Mouse (Mus musculus) frontal cortex, adult (tissue): ENCODE measurements at regions not wholly inside any gene's neighbourhood (a gene's known extent, or its start where the extent isn't known, plus 50 kb on each side); places are given as distances from the start of the nearest gene placed in this dataset.

Source experiments
- ATAC-seq: cut with Nextera tagmentation; 2 replicates; pipeline ENCODE4 v1.9.2; 2017; ENCODE audit warnings: mild to moderate bottlenecking, moderate library complexity, mixed read lengths; ENCODE audit not compliant: low TSS enrichment

DNA sequence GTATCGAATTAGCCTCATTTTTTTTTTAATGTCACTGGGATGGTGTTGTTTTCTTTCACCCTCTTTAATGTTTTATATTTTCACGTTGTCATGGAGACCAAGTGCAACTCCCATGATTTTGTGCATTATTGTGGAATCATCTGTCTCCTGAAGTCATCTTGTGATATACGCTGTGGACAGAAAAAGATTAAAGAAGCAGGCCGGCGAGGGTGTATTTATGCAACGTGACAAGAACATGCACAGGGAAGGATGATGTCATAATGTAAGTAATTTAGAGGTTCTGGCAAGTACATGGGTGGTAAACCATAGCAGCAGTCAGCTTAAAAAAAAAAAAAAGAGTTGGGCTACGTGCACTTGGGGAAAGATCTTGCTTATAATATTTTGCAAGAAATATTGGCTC lies 674.7 kb upstream of the Sox9 start:
- ATAC-seq = peak; percentile 94

DNA sequence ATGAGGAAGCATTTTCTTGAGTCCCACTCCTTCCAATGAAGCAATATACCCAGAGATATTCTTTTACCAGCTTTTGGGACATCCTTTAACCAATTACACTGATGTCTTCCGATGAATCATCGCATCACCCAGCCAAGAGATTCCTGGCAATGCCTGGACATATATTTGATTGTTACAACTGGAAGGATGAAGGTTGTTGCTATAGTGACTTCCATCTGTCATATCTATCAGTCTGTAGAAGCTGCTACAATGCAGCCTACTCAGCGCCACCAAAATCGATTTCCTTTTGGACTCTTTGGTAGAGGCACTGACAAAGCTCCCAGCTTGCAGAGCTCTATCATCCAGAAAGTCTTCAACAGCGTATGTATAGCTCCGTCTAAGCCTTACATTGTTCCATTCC lies 661.0 kb upstream of the Sox9 start:
- ATAC-seq = peak; percentile 76

DNA sequence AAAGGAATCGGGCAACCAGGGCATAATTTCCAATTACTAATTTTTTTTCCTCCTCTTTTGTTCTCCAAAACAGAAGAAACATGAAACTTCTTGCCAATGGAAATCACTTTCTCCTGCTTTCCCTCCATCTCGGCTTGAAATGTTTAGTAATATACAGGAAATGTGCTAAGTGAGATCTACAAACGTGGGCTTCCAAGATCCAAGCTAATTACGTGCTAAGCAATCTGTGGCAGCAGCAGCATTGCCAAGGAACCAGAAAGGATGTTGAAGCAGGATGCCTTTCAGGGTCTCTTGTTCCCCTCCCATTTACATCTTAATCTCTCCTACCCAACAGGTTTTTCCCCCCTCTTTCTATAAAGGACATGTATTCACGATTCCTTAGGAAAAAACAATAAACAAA lies 660.2 kb upstream of the Sox9 start:
- peak; percentile 57; the same call in 1 of the 2 replicates for ATAC-seq

DNA sequence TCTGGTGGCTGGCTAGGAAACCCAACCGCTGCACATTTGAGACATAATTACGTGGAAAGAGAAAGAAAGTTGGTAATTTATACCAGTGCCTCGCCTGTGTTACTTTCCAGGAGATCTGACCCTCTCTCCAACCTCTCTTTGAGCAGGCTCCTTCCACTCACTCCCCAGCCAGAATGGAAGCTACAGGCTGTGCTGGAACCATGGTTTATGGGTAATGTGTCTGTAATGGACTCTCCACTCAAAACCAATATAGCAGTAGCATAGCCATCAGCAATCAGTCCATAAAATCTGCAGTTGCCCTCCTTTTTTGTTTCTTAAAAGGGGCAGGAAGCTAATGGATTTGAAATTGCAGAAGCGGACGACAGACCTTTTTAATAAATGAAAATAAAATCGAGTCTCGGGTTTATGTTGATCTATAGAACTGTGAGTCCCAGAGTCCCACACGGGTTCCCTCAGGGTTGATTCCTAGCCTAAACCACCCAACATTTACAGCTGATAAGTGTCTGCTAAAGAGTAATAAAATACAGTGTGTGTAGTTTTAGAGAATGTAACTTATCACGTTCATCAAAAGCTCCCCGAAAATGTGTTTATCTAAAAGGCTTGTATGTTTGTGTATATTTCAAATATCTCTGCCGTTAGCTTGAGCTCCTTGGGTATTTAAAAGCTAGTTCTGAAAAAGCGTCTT lies 656.6 kb upstream of the Sox9 start:
- ATAC-seq = no peak

DNA sequence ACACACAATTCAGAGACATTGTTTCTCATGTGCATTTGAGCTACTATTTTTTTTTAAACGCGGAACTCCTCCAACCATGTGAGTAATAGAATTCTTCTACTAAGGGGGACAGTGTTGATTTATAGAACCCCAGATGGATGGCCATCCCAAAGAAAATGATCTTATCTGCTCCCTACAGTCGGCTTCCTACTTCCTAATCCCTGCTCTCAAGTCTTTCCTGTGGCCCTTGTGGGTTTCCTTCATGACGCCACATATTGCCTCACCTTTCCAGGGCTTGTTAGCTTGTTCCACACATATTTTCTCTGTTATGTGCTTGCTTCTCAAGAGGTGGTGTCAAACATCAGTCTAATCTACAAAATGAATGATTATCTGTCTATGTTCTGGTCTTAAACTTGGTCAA lies 651.9 kb upstream of the Sox9 start:
- ATAC-seq = no peak

DNA sequence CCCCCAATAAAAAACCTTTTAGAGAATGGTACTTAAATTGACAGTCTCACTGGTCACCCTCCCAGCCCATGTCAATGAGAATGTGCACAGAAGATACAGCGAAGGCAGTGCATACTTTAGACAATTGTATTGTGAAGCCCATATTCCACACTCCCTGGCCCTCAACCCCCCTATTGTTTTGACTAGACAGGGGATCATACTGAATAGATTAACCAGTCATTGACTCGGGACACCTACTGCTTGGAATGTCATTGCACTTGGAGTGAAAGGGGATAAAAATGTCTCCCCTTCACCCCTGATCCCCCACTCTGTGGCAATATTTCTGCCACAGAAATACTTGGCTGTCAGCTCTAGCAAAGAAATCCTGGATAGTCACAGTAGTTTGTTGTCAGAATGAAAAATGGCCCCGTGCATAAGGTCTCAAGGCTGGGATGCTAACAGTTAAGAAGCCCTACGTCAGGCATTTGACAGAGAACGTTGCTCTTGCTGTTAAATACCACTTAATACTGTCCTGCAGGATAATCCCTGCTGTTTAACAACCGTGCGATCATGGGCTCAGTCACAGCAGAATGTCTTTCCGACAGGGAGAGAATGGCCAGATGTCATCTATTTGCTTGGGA lies 644.5 kb upstream of the Sox9 start:
- ATAC-seq = no peak

DNA sequence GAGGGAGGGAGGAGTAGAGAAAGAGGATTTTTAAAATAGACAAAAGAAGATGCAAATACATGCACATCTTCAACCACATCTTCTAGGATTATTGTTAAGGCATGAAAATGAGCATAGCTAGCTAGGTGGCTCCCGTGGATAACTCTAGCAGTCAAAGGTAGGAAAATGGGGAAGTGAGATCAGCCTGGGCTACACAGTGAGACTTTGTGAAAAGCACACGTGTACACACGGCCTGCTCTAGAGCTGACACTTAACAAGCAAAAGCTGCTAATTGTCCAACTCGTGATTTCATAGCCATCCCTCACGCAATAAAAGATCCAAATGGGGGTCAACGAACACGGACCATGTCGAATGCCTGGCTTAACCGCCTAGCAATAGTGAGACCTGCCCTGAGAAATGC lies 642.0 kb upstream of the Sox9 start:
- no peak; the same call in 1 of the 2 replicates for ATAC-seq

DNA sequence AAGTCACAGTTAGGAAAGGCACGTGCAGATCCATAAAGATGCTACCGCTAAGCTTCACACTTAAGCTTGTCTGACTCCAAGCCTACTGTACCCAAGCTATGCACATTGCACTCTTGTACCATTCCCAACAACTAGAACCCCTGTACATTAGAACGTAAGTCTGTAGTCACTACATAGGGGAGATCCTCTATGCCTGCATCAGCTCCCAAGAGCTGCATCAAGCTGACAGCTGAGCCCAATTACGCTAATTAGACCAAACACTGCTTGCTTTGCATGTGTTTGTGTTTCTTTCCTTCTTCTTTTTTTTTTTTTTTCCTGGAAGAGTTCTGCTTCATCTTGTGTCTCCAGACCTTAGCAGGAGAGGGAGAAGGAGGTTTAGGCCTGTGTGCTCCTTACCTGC lies 641.5 kb upstream of the Sox9 start:
- no peak for ATAC-seq

DNA sequence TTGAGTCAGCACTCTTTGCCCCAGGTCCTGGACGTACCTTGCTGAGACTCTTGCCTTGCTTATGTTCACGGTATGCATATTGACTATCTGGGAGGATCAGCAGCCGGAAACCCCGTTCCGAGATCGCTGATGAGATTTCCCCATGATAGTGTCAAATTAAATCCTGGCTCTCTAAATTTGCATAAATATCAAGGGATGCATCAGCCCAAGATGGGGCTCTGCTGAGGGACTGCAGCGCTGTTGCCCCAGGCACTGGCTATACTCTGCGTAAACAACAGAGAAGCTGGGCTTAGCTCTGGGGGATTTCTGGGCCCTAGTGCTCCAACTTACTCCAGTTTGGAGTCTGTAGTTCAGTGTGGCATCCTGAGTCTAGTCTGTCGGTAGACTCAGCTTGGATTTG lies 641.1 kb upstream of the Sox9 start:
- no peak for ATAC-seq

DNA sequence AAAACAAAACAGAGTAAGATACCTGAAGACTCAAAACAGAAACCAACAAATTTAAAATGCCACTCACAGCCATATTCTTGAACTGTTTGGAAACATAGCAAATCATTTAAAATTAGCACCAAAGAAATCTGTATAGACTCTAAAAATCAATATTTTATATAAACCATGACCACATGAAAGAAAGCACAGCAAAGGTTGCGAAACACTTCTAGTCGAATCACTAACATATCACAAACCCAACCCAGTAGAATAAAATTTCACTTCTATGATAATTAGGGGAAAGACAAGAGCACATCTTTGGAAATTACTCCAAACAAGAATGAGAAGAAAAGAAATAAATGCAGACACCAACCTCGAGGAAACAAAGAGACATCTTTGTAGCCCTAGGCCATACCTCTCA lies 630.0 kb upstream of the Sox9 start:
- no peak for ATAC-seq

DNA sequence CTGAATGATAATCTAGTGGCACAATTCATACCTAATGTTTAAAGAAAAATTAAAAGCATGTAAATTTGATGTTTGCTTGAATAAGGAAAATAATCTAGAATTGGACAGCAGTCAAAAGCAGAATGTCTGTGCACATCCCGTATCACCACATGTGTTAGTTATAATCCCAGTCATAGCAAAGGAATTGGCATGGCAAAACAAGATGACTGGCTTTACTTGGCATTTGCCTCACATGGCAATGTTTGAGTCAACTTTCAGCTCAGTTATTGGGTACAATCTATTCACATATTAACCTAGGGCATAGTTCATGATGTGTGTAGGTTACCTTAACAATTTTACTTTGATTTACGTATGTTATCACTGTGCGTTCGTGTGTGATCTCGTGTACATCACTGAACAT lies 628.8 kb upstream of the Sox9 start:
- ATAC-seq = no peak

DNA sequence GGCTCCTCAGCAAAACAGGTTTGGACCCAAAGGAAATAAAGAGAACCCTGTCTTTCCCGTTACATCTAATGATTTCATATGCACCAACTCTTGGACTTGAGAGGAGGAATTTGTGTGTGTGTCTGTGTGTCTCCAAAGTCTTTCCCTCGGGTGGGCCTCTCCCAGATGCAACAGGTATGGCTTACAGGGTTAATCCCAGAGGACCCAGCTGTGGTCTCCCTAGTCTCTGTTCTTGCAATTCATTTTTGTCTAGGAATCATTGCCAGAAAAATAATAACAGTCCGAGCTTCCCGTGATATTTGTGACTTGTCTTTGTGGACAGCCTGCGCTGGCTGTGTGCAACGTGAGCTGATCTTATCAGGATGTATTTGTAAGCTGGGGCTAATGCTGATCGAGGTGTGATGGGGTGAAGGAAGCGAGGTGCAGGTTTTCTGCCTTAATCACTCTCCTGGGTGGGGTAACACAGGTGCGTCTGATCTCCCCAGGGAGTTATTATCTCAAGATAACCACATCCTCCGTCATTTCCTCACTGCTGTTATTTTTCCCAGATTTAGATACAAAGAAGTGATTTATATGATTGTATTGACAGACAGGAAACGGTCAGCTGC lies 627.2 kb upstream of the Sox9 start:
- no peak for ATAC-seq

DNA sequence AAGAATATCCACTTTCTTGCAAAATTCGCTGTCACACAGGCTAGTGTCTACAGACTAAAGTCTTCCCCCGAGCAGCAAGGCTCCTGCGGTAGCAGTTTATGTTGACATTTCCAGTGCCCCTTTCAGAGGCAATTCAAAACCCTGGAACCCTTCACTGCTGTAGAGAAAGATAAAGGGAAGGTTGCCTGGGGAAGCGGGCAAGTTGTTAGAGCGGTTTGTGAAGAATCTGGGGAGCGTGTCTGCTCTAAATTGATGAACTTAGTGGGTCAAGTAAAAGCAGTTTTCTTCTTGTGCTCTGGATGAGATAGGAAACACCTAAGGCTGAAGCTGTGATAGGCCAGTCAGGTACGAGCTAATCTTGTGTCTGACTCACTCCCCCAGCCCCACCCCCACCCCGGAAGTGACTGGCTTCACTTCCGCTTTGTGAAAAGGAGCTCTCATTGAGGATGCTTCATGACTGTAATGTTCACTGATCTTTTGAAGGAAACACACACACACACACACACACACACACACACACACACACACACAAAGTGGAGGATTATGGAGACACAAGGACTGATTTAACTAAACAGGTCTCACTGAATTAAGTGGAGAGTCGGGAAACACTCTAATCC lies 626.6 kb upstream of the Sox9 start:
- ATAC-seq = no peak

DNA sequence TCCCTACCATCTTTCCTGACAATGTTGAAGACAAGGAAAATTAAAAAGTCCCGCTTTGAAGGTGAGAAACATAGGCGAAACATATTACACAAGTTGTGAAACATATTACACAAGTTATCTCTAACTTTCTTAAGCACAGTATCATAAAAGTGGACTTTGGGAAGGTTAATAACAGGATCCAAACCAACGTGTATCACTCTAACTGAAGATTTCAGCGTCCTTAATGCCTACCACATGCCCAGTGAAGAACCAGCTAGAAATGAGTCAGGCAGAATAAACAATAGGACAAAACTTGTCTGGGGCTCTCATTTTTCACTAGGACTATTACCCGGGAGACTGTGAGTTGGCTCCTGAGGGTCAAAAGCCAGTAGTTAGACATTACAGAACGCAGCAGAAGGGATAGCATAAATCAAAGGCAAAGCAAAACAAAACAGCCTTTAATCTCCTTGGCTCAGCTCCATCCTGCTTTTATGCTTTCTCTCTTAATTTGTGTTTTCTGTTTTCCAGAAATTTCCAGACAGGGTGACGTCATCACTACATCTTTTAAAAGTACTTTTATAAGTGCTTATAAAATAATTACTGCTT lies 618.3 kb upstream of the Sox9 start:
- no peak for ATAC-seq

DNA sequence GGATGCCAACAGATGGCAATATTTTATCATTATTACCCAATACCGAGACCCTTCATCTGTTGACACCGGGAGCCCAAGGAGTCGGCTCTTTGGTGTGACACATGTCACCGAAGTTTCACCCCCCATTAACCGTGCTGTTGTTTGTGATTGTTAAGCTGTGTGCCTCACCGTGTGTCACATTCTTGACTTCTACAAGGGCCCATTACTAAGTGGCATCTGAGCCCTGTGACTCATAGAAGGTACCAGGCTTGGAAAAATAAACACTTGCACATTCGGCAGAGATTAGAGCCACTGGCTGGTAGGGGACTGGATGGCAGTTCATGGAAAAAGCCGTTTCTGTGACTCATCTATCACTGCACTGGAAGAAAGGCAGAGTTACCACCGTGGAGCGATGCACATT lies 608.4 kb upstream of the Sox9 start:
- ATAC-seq = no peak

DNA sequence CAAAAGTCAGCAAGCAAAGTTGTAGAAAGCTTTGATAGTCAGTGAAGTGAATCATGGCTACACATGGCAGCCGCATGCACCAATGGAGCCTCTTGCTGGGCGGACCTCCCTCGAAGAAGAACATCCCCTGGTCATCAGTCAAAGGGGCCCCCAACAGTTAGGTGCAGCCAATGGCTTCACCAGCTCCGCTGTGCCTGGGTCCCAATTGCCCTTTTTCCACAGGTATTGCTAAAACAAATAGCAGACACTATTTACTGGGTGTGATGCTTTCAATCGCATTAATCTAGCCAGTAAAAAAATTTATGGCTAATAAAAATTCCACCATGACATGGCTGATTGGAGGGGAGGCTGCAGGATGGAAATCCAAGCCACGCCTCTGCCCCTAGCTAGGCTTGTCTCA lies 606.7 kb upstream of the Sox9 start:
- no peak for ATAC-seq

DNA sequence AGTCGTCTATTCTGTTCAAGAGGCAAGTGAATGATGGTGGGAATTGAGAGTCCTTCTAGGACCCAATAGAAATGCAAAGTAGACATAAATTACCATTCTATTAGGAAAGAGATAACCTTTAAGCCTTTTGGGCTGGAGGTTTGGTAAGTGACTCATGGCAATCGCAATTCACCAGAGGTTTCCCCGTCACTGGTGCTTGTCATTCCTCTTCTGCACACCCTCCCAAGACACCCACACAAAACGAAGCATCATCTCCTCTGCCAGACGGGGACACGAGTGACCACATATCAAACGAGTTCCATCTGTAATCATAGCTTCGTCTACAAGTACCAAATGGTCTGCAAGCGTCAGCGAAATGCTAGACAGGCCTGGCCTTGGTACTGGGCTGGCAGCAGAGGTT lies 601.4 kb upstream of the Sox9 start:
- no peak; the same call in 1 of the 2 replicates for ATAC-seq

DNA sequence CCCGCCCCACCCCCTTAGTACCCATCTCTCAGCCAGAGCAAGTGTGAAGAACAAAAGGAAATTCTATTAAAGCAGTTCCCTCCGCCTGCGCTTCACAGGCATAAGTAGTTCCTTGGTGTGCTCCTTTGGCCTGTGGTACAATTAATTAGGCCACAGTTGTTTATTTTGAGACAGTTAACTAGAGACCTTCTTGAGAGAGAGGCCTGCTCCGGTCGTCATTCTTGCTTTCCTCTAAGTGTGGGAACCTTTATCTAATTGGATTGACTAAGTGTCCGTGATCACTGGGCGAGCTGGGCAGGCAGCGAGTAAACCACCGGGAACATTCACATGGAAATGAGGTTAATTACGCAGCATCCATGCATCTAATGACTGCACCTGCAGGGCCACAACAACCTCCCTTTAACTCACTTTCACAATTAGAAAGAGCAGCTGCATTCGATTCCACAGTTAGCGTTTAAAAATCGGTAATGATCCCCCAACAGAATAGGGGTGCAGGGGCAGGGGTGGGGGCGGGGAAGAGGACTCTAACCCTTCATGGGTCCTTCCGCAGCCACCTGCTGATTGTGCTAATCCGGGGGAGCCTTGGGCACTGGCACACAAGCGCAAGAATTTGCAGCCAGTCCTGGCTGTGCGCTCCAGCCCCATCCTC lies 584.3 kb upstream of the Sox9 start:
- ATAC-seq = no peak

DNA sequence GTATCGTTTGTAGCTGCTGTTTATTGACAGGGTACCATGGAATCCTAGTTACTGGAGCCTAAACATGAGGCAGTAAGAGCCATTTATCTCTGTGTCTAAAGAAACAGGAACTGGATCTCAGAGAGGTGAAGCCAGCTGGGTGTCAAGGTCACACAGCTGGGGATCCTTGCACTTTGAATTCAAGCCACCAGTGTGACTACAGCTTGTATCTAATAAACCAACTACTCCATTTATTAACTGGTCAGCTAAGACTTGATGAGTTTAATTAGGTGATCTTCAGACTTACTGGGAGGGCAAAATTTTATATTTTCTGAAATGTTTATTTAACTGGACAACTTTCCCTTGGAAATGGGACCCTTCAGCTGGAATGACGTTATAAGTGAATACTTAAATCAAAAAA lies 577.5 kb upstream of the Sox9 start:
- ATAC-seq = no peak

DNA sequence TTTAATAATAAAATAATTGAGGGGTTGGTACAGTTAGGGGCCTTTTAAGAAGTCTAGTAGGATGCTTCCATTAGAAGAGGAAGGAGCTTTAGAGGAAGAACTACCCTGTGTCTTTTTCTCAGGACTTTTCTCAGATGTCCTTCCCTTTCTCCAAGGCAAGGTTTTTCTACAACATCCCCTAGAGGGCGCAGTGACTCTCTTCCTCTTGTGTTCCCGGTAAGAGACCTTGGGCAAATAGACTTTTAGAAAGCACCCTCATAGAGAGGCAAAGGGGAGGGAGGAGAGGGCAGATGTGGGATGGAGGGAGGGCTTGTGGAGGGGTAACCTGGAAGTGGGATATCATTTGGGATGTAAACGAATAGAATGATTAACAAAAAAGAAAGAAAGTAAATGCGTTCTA lies 572.6 kb upstream of the Sox9 start:
- ATAC-seq = peak; percentile 90

DNA sequence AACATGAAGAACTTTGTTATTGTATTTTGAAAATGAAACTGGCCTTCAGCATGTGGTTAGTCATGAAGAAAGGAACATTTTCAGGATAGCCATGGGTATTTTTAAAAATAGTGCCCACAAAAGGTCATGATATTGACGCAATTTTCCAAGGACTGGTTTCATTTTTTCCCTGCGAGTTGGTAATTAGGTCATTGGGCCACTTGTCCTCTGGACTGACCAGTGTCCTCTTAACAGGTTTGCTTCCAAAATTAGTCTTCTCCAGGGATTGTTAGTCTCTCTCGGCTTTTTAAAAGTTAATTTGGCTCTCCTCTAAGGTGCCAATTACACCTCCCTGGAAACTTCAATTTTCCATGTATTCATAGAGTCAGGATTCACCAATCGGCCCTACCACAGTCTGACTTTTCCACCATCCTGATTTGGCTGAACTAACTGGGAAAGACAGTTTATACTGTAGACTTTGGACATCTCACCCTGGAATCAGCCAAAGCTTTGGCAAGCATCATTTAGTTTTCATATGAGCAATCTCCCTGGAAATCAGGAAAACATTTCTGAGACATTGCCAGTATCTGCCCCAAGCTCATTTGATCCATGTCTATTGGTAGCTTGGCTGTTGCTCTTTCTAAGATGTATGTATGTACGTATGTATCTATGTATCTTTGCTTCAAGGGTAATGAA lies 562.8 kb upstream of the Sox9 start:
- ATAC-seq = no peak
